Mouse (Mus musculus): ENCODE results near the gene Pithd1. TPM values are rescaled to one million over a fixed set of nuclear protein-coding genes. Genes with fewer than 3 reads are reported as not detected.

Gene Pithd1
- polyA plus RNA-seq, 2 experiments: 50.2 to 52.6 TPM

GRCm38 (mm10) chr4:135960717-135961116, 26.3 kb downstream of the Pithd1 start:
- TF ChIP-seq POLR2A (IDR thresholded peaks at IDR 0.05; ENCODE audit: borderline replicate concordance, extremely low read depth, insufficient read depth, insufficient read length): no peak
- H3K9me3 ChIP-seq (ENCODE audit: control insufficient read depth, low read length): no peaks in the 10 kb centered on the region
- peaks cover 56% of the 10 kb centered on the region for H3K36me3 ChIP-seq (ENCODE audit: control insufficient read depth, insufficient read depth, low read length)
- H3K4me3 ChIP-seq (replicated peaks; ENCODE audit: low read length): no peak overlapping the region
- H3K27me3 ChIP-seq (ENCODE audit: control insufficient read depth, insufficient read depth, low read length): no peaks in the 10 kb centered on the region
- no peak for ATAC-seq (ENCODE audit: low FRiP score, low read depth)
- H3K4me1 ChIP-seq (ENCODE audit: control insufficient read depth, insufficient read depth, low read length): peaks cover 6% of the 10 kb centered on the region
- WGBS: 25% methylated on average over 5 of the region's 5 CpGs
- no peak overlapping the region for H3K4me2 ChIP-seq (replicated peaks; ENCODE audit: low read depth, low read length, severe bottlenecking)
- H3K9ac ChIP-seq (ENCODE audit: low read depth, low read length, severe bottlenecking): no peak overlapping the region
- peak; percentile 85 for DNase-seq (ENCODE audit: low spot score)
- H3K27ac ChIP-seq (replicated peaks; ENCODE audit: low read depth, low read length): no peak overlapping the region

GRCm38 (mm10) chr4:135958354-135958753, 28.7 kb downstream of the Pithd1 start:
- H3K27me3 ChIP-seq (ENCODE audit: control insufficient read depth, insufficient read depth, low read length): no peaks in the 10 kb centered on the region
- peaks cover 68% of the 10 kb centered on the region for H3K36me3 ChIP-seq (ENCODE audit: control insufficient read depth, insufficient read depth, low read length)
- no peak for TF ChIP-seq POLR2A (IDR thresholded peaks at IDR 0.05; ENCODE audit: borderline replicate concordance, extremely low read depth, insufficient read depth, insufficient read length)
- H3K9ac ChIP-seq (ENCODE audit: low read depth, low read length, severe bottlenecking): no peak overlapping the region
- no peak overlapping the region for H3K27ac ChIP-seq (replicated peaks; ENCODE audit: low read depth, low read length)
- no peak overlapping the region for H3K4me3 ChIP-seq (replicated peaks; ENCODE audit: low read length)
- WGBS: 60% methylated on average over 8 of the region's 8 CpGs
- ATAC-seq (ENCODE audit: low FRiP score, low read depth): no peak
- no peaks in the 10 kb centered on the region for H3K9me3 ChIP-seq (ENCODE audit: control insufficient read depth, low read length)
- H3K4me1 ChIP-seq (ENCODE audit: control insufficient read depth, insufficient read depth, low read length): no peaks in the 10 kb centered on the region
- DNase-seq (ENCODE audit: low spot score): no peak
- no peak overlapping the region for H3K4me2 ChIP-seq (replicated peaks; ENCODE audit: low read depth, low read length, severe bottlenecking)

GRCm38 (mm10) chr4:135955886-135956285, 31.2 kb downstream of the Pithd1 start:
- H3K27me3 ChIP-seq (ENCODE audit: control insufficient read depth, insufficient read depth, low read length): no peaks in the 10 kb centered on the region
- no peak overlapping the region for H3K27ac ChIP-seq (replicated peaks; ENCODE audit: low read depth, low read length)
- H3K4me3 ChIP-seq (replicated peaks; ENCODE audit: low read length): no peak overlapping the region
- H3K4me2 ChIP-seq (replicated peaks; ENCODE audit: low read depth, low read length, severe bottlenecking): no peak overlapping the region
- no peaks in the 10 kb centered on the region for H3K9me3 ChIP-seq (ENCODE audit: control insufficient read depth, low read length)
- H3K9ac ChIP-seq (ENCODE audit: low read depth, low read length, severe bottlenecking): no peak overlapping the region
- 84% methylated on average over 9 of the region's 9 CpGs for WGBS
- peaks cover 72% of the 10 kb centered on the region for H3K36me3 ChIP-seq (ENCODE audit: control insufficient read depth, insufficient read depth, low read length)
- no peak for ATAC-seq (ENCODE audit: low FRiP score, low read depth)
- no peak for DNase-seq (ENCODE audit: low spot score)
- TF ChIP-seq POLR2A (IDR thresholded peaks at IDR 0.05; ENCODE audit: borderline replicate concordance, extremely low read depth, insufficient read depth, insufficient read length): no peak
- no peaks in the 10 kb centered on the region for H3K4me1 ChIP-seq (ENCODE audit: control insufficient read depth, insufficient read depth, low read length)

- H3K4me3 ChIP-seq (replicated peaks; ENCODE audit: low read length): no peak overlapping the region
- DNase-seq (ENCODE audit: low spot score): peak; percentile 52
- H3K4me2 ChIP-seq (replicated peaks; ENCODE audit: low read depth, low read length, severe bottlenecking): no peak overlapping the region
- WGBS: 6% methylated on average over 2 of the region's 2 CpGs
- TF ChIP-seq POLR2A (IDR thresholded peaks at IDR 0.05; ENCODE audit: borderline replicate concordance, extremely low read depth, insufficient read depth, insufficient read length): no peak
- ATAC-seq (ENCODE audit: low FRiP score, low read depth): peak; percentile 68
- H3K9ac ChIP-seq (ENCODE audit: low read depth, low read length, severe bottlenecking): no peak overlapping the region
- H3K4me1 ChIP-seq (ENCODE audit: control insufficient read depth, insufficient read depth, low read length): no peaks in the 10 kb centered on the region
- no peak overlapping the region for H3K27ac ChIP-seq (replicated peaks; ENCODE audit: low read depth, low read length)
- H3K9me3 ChIP-seq (ENCODE audit: control insufficient read depth, low read length): no peaks in the 10 kb centered on the region
- H3K36me3 ChIP-seq (ENCODE audit: control insufficient read depth, insufficient read depth, low read length): peaks cover 64% of the 10 kb centered on the region
- no peaks in the 10 kb centered on the region for H3K27me3 ChIP-seq (ENCODE audit: control insufficient read depth, insufficient read depth, low read length)
Measured at GRCm38 (mm10) chr4:135954241-135954640, 32.8 kb downstream of the Pithd1 start.

- no peak for TF ChIP-seq POLR2A (IDR thresholded peaks at IDR 0.05; ENCODE audit: borderline replicate concordance, extremely low read depth, insufficient read depth, insufficient read length)
- peaks cover 54% of the 10 kb centered on the region for H3K36me3 ChIP-seq (ENCODE audit: control insufficient read depth, insufficient read depth, low read length)
- no peaks in the 10 kb centered on the region for H3K9me3 ChIP-seq (ENCODE audit: control insufficient read depth, low read length)
- no peak overlapping the region for H3K9ac ChIP-seq (ENCODE audit: low read depth, low read length, severe bottlenecking)
- no peak for ATAC-seq (ENCODE audit: low FRiP score, low read depth)
- no peak for DNase-seq (ENCODE audit: low spot score)
- H3K27ac ChIP-seq (replicated peaks; ENCODE audit: low read depth, low read length): no peak overlapping the region
- H3K4me2 ChIP-seq (replicated peaks; ENCODE audit: low read depth, low read length, severe bottlenecking): no peak overlapping the region
- H3K4me3 ChIP-seq (replicated peaks; ENCODE audit: low read length): no peak overlapping the region
- no peaks in the 10 kb centered on the region for H3K4me1 ChIP-seq (ENCODE audit: control insufficient read depth, insufficient read depth, low read length)
- 89% methylated on average over 3 of the region's 3 CpGs for WGBS
- H3K27me3 ChIP-seq (ENCODE audit: control insufficient read depth, insufficient read depth, low read length): no peaks in the 10 kb centered on the region
Measured at GRCm38 (mm10) chr4:135953179-135953578, 33.9 kb downstream of the Pithd1 start.

GRCm38 (mm10) chr4:135951505-135951904, 35.6 kb downstream of the Pithd1 start:
- DNase-seq (ENCODE audit: low spot score) (no peak), ATAC-seq (ENCODE audit: low FRiP score, low read depth) (no peak)
- H3K9ac ChIP-seq (ENCODE audit: low read depth, low read length, severe bottlenecking): no peak overlapping the region
- no peak overlapping the region for H3K27ac ChIP-seq (replicated peaks; ENCODE audit: low read depth, low read length)
- no peak overlapping the region for H3K4me2 ChIP-seq (replicated peaks; ENCODE audit: low read depth, low read length, severe bottlenecking)
- 94% methylated on average over 3 of the region's 3 CpGs for WGBS
- TF ChIP-seq POLR2A (IDR thresholded peaks at IDR 0.05; ENCODE audit: borderline replicate concordance, extremely low read depth, insufficient read depth, insufficient read length): no peak
- peaks cover 5% of the 10 kb centered on the region; the same call in 1 of the 2 replicates for H3K4me1 ChIP-seq (ENCODE audit: control insufficient read depth, insufficient read depth, low read length)
- H3K36me3 ChIP-seq (ENCODE audit: control insufficient read depth, insufficient read depth, low read length): peaks cover 45% of the 10 kb centered on the region
- H3K4me3 ChIP-seq (replicated peaks; ENCODE audit: low read length): no peak overlapping the region
- no peaks in the 10 kb centered on the region for H3K27me3 ChIP-seq (ENCODE audit: control insufficient read depth, insufficient read depth, low read length)
- H3K9me3 ChIP-seq (ENCODE audit: control insufficient read depth, low read length): no peaks in the 10 kb centered on the region

Measured in limb, embryonic 14.5 days (tissue).